Mouse (Mus musculus) spleen, adult 2 months (tissue): ENCODE measurements around the gene Nudt4.

Source experiments
- CTCF ChIP-seq: fragments of 200-500 bp; IDR thresholded peaks from 2 replicates; pipeline ENCODE4 v1.5.1; 2011; ENCODE audit warnings: mild to moderate bottlenecking, inconsistent platforms; ENCODE audit not compliant: insufficient read depth, insufficient read length, insufficient replicate concordance; ENCODE audit errors: extremely low read depth
- POLR2A ChIP-seq: fragments of 200-500 bp; IDR thresholded peaks from 2 replicates; pipeline ENCODE4 v1.6.1; 2011; ENCODE audit warnings: low read depth, low read length, inconsistent platforms

DNA sequence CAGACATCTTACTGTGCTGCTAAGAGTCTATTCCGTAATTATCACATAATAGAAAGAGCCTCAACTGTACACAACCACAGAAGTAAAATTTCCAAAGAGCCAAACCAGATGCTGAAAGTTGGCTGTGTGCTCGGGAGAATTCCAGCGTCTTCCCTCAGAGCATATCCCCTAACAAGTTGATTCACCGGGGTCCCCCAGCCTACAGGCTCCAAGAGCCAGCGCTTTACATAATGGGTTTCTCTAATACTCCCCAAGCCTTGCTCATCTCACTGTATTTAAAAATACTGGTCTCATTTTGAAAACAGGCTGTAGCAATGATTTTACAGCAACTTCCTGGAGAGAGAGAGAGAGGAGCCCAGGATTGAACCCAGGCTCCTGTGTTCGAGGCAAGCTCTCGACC, 2.3 kb downstream of the Nudt4 start:
- no peak for TF ChIP-seq CTCF
- TF ChIP-seq POLR2A: no peak
